Mouse (Mus musculus): Measurements from ENCODE around the gene Chst3. TPM values are rescaled to one million over a fixed set of nuclear protein-coding genes. Genes with fewer than 3 reads are reported as not detected.
"Not testable (repeated sequence)": the region's sequence is repeated elsewhere in the genome, so short reads cannot be mapped to it uniquely, and the experiment has no call there.

The Chst3 gene
- total and polyA plus RNA-seq, 2 experiments from 2014 or later: 0.61 to 3.9 TPM

- Histone ChIP-seq H3K27ac (ENCODE audit: low read depth, low read length) (no peak overlapping the region), H3K4me3 (ENCODE audit: low read depth, low read length) (no peak overlapping the region), H3K27me3 (ENCODE audit: insufficient read depth, low read length) (no peaks in the 10 kb centered on the region), H3K4me2 (ENCODE audit: low read depth) (no peak overlapping the region), H3K36me3 (ENCODE audit: insufficient read depth) (no peaks in the 10 kb centered on the region), H3K9ac (no peak overlapping the region), H3K4me1 (ENCODE audit: insufficient read depth) (no peaks in the 10 kb centered on the region), H3K9me3 (ENCODE audit: low read length) (no peaks in the 10 kb centered on the region)
- WGBS: 92% methylated on average over 44 of the region's 44 CpGs
- TF ChIP-seq CTCF (IDR thresholded peaks at IDR 0.05; ENCODE audit: low read depth): no peak
- DNase-seq (no peak), ATAC-seq (no peak)
Measured at GRCm38 (mm10) chr10:60186191-60186945, 32.7 kb downstream of the Chst3 start.

- Histone ChIP-seq H3K4me3 (ENCODE audit: low read depth, low read length) (no peak overlapping the region), H3K4me2 (ENCODE audit: low read depth) (no peak overlapping the region), H3K36me3 (ENCODE audit: insufficient read depth) (no peaks in the 10 kb centered on the region), H3K9me3 (ENCODE audit: low read length) (no peaks in the 10 kb centered on the region), H3K27me3 (ENCODE audit: insufficient read depth, low read length) (no peaks in the 10 kb centered on the region), H3K27ac (ENCODE audit: low read depth, low read length) (no peak overlapping the region), H3K4me1 (ENCODE audit: insufficient read depth) (no peaks in the 10 kb centered on the region), H3K9ac (no peak overlapping the region)
- peak; percentile 70 for ATAC-seq
- peak; percentile 58 for DNase-seq
- TF ChIP-seq CTCF (IDR thresholded peaks at IDR 0.05; ENCODE audit: low read depth): no peak
- 56% methylated on average over 10 of the region's 10 CpGs for WGBS
Measured at GRCm38 (mm10) chr10:60185023-60185709, 33.9 kb downstream of the Chst3 start.

- not testable (repeated sequence) for H3K4me2 ChIP-seq (ENCODE audit: low read depth); H3K4me3 ChIP-seq (ENCODE audit: low read depth, low read length); H3K9ac ChIP-seq; H3K36me3 ChIP-seq (ENCODE audit: insufficient read depth); H3K9me3 ChIP-seq (ENCODE audit: low read length); H3K4me1 ChIP-seq (ENCODE audit: insufficient read depth); H3K27ac ChIP-seq (ENCODE audit: low read depth, low read length); H3K27me3 ChIP-seq (ENCODE audit: insufficient read depth, low read length); DNase-seq; ATAC-seq
- 92% methylated on average over 9 of the region's 9 CpGs for WGBS
Measured at GRCm38 (mm10) chr10:60175306-60175705, 43.8 kb downstream of the Chst3 start.

GRCm38 (mm10) chr10:60174506-60174905 lies 44.6 kb downstream of the Chst3 start:
- WGBS: 74% methylated on average over 3 of the region's 3 CpGs
- Histone ChIP-seq H3K27ac (ENCODE audit: low read depth, low read length) (no peak overlapping the region), H3K9me3 (ENCODE audit: low read length) (no peaks in the 10 kb centered on the region), H3K36me3 (ENCODE audit: insufficient read depth) (no peaks in the 10 kb centered on the region), H3K4me3 (ENCODE audit: low read depth, low read length) (no peak overlapping the region), H3K27me3 (ENCODE audit: insufficient read depth, low read length) (no peaks in the 10 kb centered on the region), H3K4me2 (ENCODE audit: low read depth) (no peak overlapping the region), H3K9ac (no peak overlapping the region), H3K4me1 (ENCODE audit: insufficient read depth) (no peaks in the 10 kb centered on the region)
- ATAC-seq: no peak
- no peak for TF ChIP-seq CTCF (IDR thresholded peaks at IDR 0.05; ENCODE audit: low read depth)
- DNase-seq: no peak

- DNase-seq: peak; percentile 77
- ATAC-seq: peak; percentile 76
- 22% methylated on average over 10 of the region's 10 CpGs for WGBS
- H3K4me3 ChIP-seq (ENCODE audit: low read depth, low read length): no peak overlapping the region
- H3K9me3 ChIP-seq (ENCODE audit: low read length): no peaks in the 10 kb centered on the region
- no peaks in the 10 kb centered on the region for H3K36me3 ChIP-seq (ENCODE audit: insufficient read depth)
- H3K4me1 ChIP-seq (ENCODE audit: insufficient read depth): no peaks in the 10 kb centered on the region
- TF ChIP-seq CTCF (IDR thresholded peaks at IDR 0.05; ENCODE audit: low read depth): no peak
- no peak overlapping the region for H3K9ac ChIP-seq
- H3K27me3 ChIP-seq (ENCODE audit: insufficient read depth, low read length): no peaks in the 10 kb centered on the region
- H3K4me2 ChIP-seq (ENCODE audit: low read depth): no peak overlapping the region
- no peak overlapping the region for H3K27ac ChIP-seq (ENCODE audit: low read depth, low read length)
Measured at GRCm38 (mm10) chr10:60173035-60173434, 46.0 kb downstream of the Chst3 start.

GRCm38 (mm10) chr10:60172306-60172705 lies 46.8 kb downstream of the Chst3 start:
- ATAC-seq (no peak), DNase-seq (no peak)
- TF ChIP-seq CTCF (IDR thresholded peaks at IDR 0.05; ENCODE audit: low read depth): no peak
- Histone ChIP-seq H3K9me3 (ENCODE audit: low read length) (no peaks in the 10 kb centered on the region), H3K27me3 (ENCODE audit: insufficient read depth, low read length) (no peaks in the 10 kb centered on the region), H3K4me3 (ENCODE audit: low read depth, low read length) (no peak overlapping the region), H3K36me3 (ENCODE audit: insufficient read depth) (no peaks in the 10 kb centered on the region), H3K4me1 (ENCODE audit: insufficient read depth) (no peaks in the 10 kb centered on the region), H3K4me2 (ENCODE audit: low read depth) (no peak overlapping the region), H3K27ac (ENCODE audit: low read depth, low read length) (no peak overlapping the region), H3K9ac (no peak overlapping the region)
- 93% methylated on average over 4 of the region's 4 CpGs for WGBS

- H3K4me1 ChIP-seq (ENCODE audit: insufficient read depth): no peaks in the 10 kb centered on the region
- no peak overlapping the region for H3K4me3 ChIP-seq (ENCODE audit: low read depth, low read length)
- 98% methylated on average over 5 of the region's 5 CpGs for WGBS
- H3K36me3 ChIP-seq (ENCODE audit: insufficient read depth): no peaks in the 10 kb centered on the region
- H3K4me2 ChIP-seq (ENCODE audit: low read depth): no peak overlapping the region
- ATAC-seq: no peak
- no peak overlapping the region for H3K27ac ChIP-seq (ENCODE audit: low read depth, low read length)
- TF ChIP-seq CTCF (IDR thresholded peaks at IDR 0.05; ENCODE audit: low read depth): no peak
- no peak overlapping the region for H3K9ac ChIP-seq
- DNase-seq: no peak
- H3K27me3 ChIP-seq (ENCODE audit: insufficient read depth, low read length): no peaks in the 10 kb centered on the region
- no peaks in the 10 kb centered on the region for H3K9me3 ChIP-seq (ENCODE audit: low read length)
Measured at GRCm38 (mm10) chr10:60171368-60171767, 47.7 kb downstream of the Chst3 start.

Measured in forebrain, postnatal 0 days (tissue).